Mouse (Mus musculus) heart, postnatal 0 days (tissue): ENCODE measurements around the gene Ccar1.

Experiments used
- CTCF ChIP-seq: IDR thresholded peaks from 2 replicates; pipeline ENCODE4 v1.5.1; 2016; ENCODE audit warnings: antibody characterized with exemption, control low read depth, low read depth
- EP300 ChIP-seq: IDR thresholded peaks from 2 replicates; pipeline ENCODE4 v1.6.1; 2016; ENCODE audit warnings: antibody characterized with exemption, low read depth

GRCm38 (mm10) chr10:62810010-62810409 lies 17.9 kb upstream of the Ccar1 start:
- TF ChIP-seq CTCF (peak; percentile 36), EP300 (no peak)
